Mouse (Mus musculus): ENCODE measurements around the gene Efs.
"Not testable (repeated sequence)": the region's sequence is repeated elsewhere in the genome, so short reads cannot be mapped to it uniquely, and the experiment has no call there.

Gene Efs

DNA sequence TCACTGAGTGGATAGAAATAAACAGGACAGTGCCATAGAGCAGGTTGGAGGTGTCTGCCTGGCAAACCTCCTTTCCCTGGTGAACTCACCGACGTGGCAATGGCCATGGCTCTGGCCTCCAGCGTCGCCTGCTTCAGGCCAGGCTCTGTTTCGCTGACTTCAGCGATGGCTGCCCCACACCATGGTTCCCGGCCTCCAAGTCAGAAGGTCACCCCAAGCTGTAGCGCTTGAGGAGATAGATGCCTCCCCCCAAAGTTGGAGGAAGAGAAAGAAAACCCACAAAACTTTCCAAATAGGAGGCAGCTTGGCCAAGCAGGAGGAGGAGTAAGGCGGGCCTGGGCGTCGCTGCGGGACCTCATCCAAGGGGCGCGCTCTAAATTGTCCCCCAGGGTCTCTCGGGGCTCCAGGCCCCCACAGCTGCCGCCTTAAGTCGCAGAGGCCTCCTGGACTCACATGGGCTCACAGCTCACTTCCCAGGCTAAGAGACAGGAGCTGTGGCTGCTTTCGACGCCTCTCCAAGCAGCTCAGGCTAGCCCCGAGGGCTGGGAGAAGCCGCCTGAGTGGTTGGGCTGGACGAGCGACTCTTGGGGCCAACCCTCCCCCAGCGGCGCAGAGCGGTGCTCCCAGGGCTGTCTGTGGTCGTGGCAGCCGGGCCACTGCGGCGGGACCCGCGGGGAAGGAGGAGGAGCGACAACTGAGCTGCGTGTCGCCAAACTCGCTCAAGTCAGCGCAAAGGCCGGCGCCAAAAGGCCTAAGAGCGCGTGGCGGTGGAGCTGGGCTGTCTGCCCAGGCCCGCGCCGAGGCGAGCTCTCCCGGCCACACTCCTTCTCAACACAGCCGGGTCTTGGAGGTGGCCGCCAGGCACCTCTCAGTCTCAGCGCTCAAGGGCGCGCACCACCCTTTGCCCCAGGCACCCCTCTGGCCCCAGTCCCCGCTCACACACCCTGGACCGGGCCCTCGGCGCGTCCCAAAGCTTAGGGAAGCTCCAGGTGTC is at the start of gene Efs:
Efs (minus strand) TSS at position 778 of the 994 bp plus-strand sequence.
- peak; percentile 71 for DNase-seq (ENCODE audit: low spot score)

- no peak for DNase-seq (ENCODE audit: low spot score)
Observed at GRCm38 (mm10) chr14:54974068-54974791, 48.3 kb upstream of the Efs start.

GRCm38 (mm10) chr14:54972786-54973185 is 46.9 kb upstream of the Efs start:
- DNase-seq (ENCODE audit: low spot score), result not testable (repeated sequence)

- DNase-seq (ENCODE audit: low spot score), result no peak
Observed at GRCm38 (mm10) chr14:54968344-54968743, 42.4 kb upstream of the Efs start.

GRCm38 (mm10) chr14:54967874-54968273 is 41.9 kb upstream of the Efs start:
- DNase-seq (ENCODE audit: low spot score), result no peak

- no peak for DNase-seq (ENCODE audit: low spot score)
Observed at GRCm38 (mm10) chr14:54966320-54966977, 40.5 kb upstream of the Efs start, which contains the start of gene Myh6. TSS of gene Myh6 (minus strand) at chr14:54966927.

GRCm38 (mm10) chr14:54965631-54966030 is 39.7 kb upstream of the Efs start:
- DNase-seq (ENCODE audit: low spot score), result no peak

DNA sequence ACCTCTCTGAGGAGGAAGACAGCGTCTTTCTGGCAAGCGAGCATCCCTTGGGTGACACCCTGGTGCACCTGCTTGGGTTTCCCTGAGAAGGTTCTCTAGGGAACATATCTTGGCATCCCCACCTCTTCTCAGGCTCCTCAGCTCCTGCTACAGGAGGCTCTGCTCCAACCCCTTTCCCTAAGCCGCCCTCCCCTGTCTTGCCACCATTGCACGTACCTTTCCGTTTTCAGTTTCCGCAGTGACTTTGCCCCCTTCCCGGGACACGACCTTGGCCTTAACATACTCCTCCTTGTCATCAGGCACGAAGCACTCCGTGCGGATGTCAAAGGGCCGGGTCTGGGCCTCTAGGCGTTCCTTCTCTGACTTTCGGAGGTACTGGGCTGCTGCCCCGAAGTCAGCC is 39.1 kb upstream of the Efs start:
- no peak for DNase-seq (ENCODE audit: low spot score)

GRCm38 (mm10) chr14:54963727-54964126 is 37.8 kb upstream of the Efs start:
- DNase-seq (ENCODE audit: low spot score), result no peak

GRCm38 (mm10) chr14:54962714-54963113 is 36.8 kb upstream of the Efs start:
- DNase-seq (ENCODE audit: low spot score), result no peak

GRCm38 (mm10) chr14:54961487-54961886 is 35.6 kb upstream of the Efs start:
- no peak for DNase-seq (ENCODE audit: low spot score)

DNA sequence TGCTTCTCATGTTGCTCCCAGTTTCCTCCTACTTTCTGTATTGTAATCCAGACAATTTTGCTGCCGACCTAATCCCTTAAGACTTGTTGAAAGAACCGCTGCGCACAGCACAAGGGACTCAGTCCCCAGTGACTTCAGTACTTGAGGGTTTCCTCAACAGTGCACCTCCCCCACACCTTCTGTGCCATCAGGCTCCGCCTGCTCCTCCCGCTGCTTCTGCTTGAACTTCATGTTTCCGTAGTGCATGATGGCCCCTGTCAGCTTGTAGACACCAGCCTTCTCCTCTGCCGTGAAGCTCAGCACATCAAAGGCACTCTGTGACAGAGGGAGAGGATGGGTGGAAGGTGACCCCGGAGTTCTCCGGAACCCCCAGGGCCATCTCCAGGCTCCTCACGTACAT is 34.8 kb upstream of the Efs start:
- DNase-seq (ENCODE audit: low spot score), result no peak

GRCm38 (mm10) chr14:54959853-54960613 is 34.1 kb upstream of the Efs start:
- DNase-seq (ENCODE audit: low spot score), result not testable (repeated sequence)

GRCm38 (mm10) chr14:54959197-54959596 is 33.3 kb upstream of the Efs start:
- DNase-seq (ENCODE audit: low spot score), result no peak

GRCm38 (mm10) chr14:54958503-54958902 is 32.6 kb upstream of the Efs start:
- DNase-seq (ENCODE audit: low spot score), result no peak

DNA sequence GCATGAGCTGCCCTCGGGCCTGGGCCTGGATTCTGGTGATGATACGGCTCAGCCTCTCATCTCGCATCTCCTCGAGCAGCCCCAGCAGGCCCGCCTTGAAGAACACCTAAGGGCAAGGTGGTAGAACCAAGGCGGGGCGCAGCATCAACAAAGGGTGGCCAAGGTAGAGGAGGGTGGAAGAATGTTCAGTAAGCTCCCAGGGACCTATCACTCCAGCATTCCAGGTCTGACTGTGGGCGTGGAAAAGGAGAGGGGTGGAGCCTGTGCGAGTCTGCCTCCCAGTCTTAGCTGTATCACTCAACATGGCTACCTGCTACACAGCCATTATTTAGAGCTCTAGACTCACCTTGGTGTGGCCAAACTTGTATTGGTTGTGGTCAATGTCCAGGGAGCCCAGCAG is 30.6 kb upstream of the Efs start:
- no peak for DNase-seq (ENCODE audit: low spot score)

DNA sequence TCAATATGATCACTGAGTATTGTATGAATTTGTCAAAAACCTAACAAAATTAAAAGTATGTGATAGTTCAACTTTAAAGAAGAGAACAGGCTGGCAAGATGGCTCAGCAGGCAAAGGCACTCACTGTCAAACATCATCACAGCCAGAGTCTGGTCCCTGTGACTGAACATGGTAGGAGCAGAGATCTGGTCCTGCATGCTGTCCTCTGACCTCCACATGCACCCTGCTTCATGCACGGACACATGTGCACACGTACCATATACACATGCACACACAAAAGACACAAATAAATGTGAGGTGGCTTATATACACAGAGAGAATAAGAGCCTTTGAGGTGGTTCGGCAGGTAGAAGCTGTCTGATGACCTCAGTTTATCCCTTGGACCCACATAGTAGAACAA is 29.6 kb upstream of the Efs start:
- no peak for DNase-seq (ENCODE audit: low spot score)

GRCm38 (mm10) chr14:54954474-54954873 is 28.5 kb upstream of the Efs start:
- no peak for DNase-seq (ENCODE audit: low spot score)

- DNase-seq (ENCODE audit: low spot score), result no peak
Observed at GRCm38 (mm10) chr14:54953664-54954206, 27.8 kb upstream of the Efs start.

DNA sequence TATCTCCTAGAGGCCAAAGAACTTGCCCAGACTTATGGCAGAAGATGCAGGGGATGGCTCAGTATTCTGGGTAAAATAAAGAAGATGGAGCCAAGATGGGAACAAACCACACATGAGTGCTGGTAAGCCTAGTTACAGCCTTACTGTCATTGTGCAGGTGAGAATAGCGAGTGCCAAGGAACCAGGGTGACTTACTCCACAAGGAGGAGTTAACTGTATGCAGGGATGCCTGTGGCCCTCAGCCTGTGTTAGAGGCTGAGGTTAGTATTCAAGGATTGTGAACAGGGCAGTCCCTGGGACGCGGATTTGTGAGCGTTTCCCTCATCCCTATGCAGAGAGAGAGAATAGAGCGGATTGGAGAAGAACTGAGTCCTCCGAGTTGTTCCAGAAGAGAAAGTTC is 25.7 kb upstream of the Efs start:
- no peak for DNase-seq (ENCODE audit: low spot score)

DNA sequence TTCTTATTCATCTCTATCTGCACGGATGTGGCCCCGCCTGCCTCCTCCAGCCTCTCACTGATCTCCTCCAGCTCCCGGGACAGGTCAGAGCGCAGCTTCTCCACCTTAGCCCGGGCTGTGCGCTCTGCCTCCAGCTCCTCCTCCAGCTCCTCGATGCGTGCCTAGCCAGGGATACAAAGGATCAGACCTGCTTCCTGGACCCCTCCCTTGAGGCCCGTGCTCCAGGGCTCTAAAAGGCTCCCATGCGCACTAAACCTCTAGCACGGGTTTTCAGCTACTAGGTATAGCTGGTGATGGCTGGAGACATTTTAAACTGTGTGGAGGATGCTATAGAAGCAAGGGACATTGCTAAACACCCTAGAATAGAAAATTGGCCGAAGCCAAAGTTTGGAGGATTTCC is 24.6 kb upstream of the Efs start:
- no peak for DNase-seq (ENCODE audit: low spot score)
